Mouse (Mus musculus) stomach, postnatal 0 days (tissue): ENCODE measurements around the gene Zbed6. TPM values are rescaled to one million over a fixed set of nuclear protein-coding genes. Genes with fewer than 3 reads are reported as not detected.
"Not testable (repeated sequence)": the region's sequence is repeated elsewhere in the genome, so short reads cannot be mapped to it uniquely, and the experiment has no call there.

Source experiments
- ATAC-seq: fragments of 200-750 bp; cut with Nextera tagmentation; 2 replicates; pipeline ENCODE4 v1.8.0; 2017; ENCODE audit not compliant: low FRiP score, low TSS enrichment
- DNase-seq: peaks from one replicate; pipeline ENCODE4 v3.0.0-alpha.2; 2016; ENCODE audit warnings: low spot score
- H3K27ac ChIP-seq: fragments of 300-500 bp; sonication (generic); replicated peaks from 2 replicates; pipeline ENCODE4 v1.5.1; 2014; ENCODE audit warnings: mild to moderate bottlenecking, control low read depth
- H3K27me3 ChIP-seq: fragments of 300-500 bp; sonication (generic); 2 replicates; pipeline ENCODE4 v1.6.1; 2014; ENCODE audit warnings: low read length; ENCODE audit not compliant: control insufficient read depth, insufficient read depth
- H3K36me3 ChIP-seq: fragments of 300-500 bp; sonication (generic); 2 replicates; pipeline ENCODE4 v1.6.1; 2014; ENCODE audit warnings: low read length, mixed read lengths; ENCODE audit not compliant: control insufficient read depth, insufficient read depth
- H3K4me1 ChIP-seq: fragments of 300-500 bp; sonication (generic); replicated peaks from 2 replicates; pipeline ENCODE4 v1.6.1; 2014; ENCODE audit warnings: antibody characterized with exemption; ENCODE audit not compliant: control insufficient read depth, insufficient read depth
- H3K4me2 ChIP-seq: fragments of 300-500 bp; sonication (generic); replicated peaks from 2 replicates; pipeline ENCODE4 v1.6.1; 2014; ENCODE audit warnings: low read depth, mild to moderate bottlenecking, control low read depth, moderate library complexity
- H3K4me3 ChIP-seq: fragments of 300-500 bp; sonication (generic); 2 replicates; pipeline ENCODE4 v1.5.1; 2014; ENCODE audit warnings: low read depth, low read length, control low read depth
- H3K9ac ChIP-seq: fragments of 300-500 bp; sonication (generic); 2 replicates; pipeline ENCODE4 v1.6.1; 2014; ENCODE audit warnings: mild to moderate bottlenecking, low read length, control low read depth, mixed read lengths
- H3K9me3 ChIP-seq: fragments of 300-500 bp; sonication (generic); 2 replicates; pipeline ENCODE4 v1.6.1; 2016; ENCODE audit warnings: low read length; ENCODE audit not compliant: control insufficient read depth
- CTCF ChIP-seq: IDR thresholded peaks from 2 replicates; pipeline ENCODE4 v1.5.1; 2016; ENCODE audit warnings: antibody characterized with exemption, low read depth, mild to moderate bottlenecking, moderate library complexity
- EP300 ChIP-seq: optimal IDR thresholded peaks from 2 replicates; pipeline ENCODE3; 2016; ENCODE audit warnings: antibody characterized with exemption
- WGBS: fragments of 180-500 bp; shearing (Covaris S2); extraction: QIAGEN DNeasy Blood & Tissue Kit; methylation state at CpG from one replicate; pipeline ENCODE4 v1.1.7; 2014; 5-methylcytosine and 5-hydroxymethylcytosine counted together
- polyA plus RNA-seq: library from polyadenylated mRNA; unstranded; fragments of >200 nt; fragmentation: Nextera tagmentation; extraction: Ambion mirVana; gene quantifications from 2 replicates; pipeline ENCODE4 v1.2.1, GENCODE M21; 2015

Zbed6 gene
- polyA plus RNA-seq, 1 experiment from 2014 or later, result not detected

DNA sequence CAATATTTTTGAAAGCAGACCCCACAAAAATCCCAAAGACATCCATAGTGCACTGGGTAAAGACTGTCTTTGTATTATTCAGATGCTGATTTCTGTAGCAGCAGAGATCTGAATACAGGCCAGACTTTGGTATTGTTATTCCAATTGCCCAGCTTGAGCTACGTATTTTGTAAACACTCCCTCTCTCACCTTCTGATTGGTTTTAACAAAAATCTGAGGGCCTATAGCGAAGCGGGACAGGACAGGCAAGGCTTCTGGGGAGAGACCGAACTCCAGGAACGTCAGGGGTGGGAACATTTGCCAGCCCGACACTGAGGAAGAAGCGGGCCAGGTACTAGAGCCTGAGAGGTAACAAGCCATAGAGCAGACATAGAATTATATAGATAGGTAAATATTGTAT lies 7.0 kb upstream of the Zbed6 start:
- H3K9ac ChIP-seq, result no peak overlapping the region
- H3K27me3 ChIP-seq, result no peaks in the 10 kb centered on the region
- H3K4me2 ChIP-seq, result no peak overlapping the region
- H3K4me1 ChIP-seq, result no peaks in the 10 kb centered on the region
- no peak overlapping the region for H3K27ac ChIP-seq
- 65% methylated on average over 7 of the region's 7 CpGs for WGBS
- DNase-seq (no peak), ATAC-seq (no peak)
- no peaks in the 10 kb centered on the region for H3K9me3 ChIP-seq
- H3K4me3 ChIP-seq, result no peak overlapping the region
- no peaks in the 10 kb centered on the region for H3K36me3 ChIP-seq
- TF ChIP-seq EP300 (no peak), CTCF (no peak)

DNA sequence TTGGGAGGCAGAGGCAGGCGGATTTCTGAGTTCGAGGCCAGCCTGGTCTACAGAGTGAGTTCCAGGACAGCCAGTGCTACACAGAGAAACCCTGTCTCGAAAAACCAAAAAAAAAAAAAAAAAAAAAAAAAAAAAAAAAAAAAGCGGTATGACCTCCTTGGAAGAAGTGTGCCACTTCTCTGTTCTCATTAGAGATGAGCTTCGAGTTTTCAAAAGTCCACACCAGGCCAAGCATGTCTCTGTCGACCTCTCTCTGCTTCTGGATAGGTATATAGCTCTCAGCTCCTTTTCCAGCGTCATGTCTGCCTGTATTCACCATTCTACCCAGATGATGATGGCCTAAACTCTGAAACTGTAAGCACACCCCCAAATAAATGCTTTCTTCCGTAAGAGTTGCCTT lies 5.0 kb upstream of the Zbed6 start:
- DNase-seq, ATAC-seq, H3K9me3 ChIP-seq, H3K9ac ChIP-seq, H3K4me2 ChIP-seq, H3K27me3 ChIP-seq, H3K4me1 ChIP-seq, H3K27ac ChIP-seq, H3K4me3 ChIP-seq, H3K36me3 ChIP-seq: not testable (repeated sequence)
- WGBS, result 86% methylated on average over 6 of the region's 8 CpGs

DNA sequence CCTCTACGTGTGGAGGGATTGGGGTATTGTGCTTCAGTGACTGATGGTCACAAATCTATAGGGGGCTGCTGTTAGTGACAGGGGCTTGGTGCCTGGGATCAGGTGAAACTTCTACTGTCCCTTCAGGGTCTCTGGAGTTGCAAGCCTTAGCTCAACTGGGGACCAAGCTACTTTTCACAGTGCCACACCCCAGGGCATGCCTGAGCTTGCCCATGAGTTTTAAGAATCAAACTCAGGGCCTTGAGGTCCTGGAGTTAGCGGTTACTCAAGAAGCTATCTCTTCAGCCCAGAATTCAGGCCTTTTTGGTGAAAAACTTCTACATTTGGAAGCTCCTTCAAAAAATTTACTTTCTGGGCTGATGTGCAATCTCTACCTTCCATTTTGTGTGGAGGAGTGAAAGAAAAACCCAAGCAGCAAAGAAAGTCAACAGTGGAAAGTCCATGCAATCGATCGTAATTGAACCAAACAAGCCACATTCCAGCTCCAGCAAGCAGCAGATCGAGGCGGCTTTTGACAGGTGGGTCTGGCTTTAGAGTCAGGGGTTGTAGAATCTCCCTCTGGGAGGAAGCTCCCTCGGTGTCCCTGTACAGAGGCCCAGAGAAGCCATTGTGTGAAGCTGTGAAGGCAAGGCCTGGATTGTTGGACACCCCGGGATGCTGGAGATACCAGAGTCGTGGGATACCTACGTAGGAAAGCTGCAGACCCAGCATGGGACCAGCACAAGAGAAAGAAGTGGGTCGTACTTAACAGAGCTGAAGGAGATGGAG lies 3.7 kb upstream of the Zbed6 start:
- H3K4me3 ChIP-seq, result no peak overlapping the region
- 0 out of 2 replicates have a peak, but pooled peaks cover 3% of the 10 kb centered on the region for H3K4me1 ChIP-seq
- no peak overlapping the region for H3K9ac ChIP-seq
- H3K9me3 ChIP-seq, result no peaks in the 10 kb centered on the region
- no peaks in the 10 kb centered on the region for H3K36me3 ChIP-seq
- DNase-seq (no peak), ATAC-seq (no peak)
- H3K27ac ChIP-seq, result peak overlapping the region; percentile 56
- H3K27me3 ChIP-seq, result no peaks in the 10 kb centered on the region
- no peak overlapping the region for H3K4me2 ChIP-seq
- TF ChIP-seq CTCF (no peak), EP300 (no peak)
- WGBS, result 67% methylated on average over 11 of the region's 11 CpGs

DNA sequence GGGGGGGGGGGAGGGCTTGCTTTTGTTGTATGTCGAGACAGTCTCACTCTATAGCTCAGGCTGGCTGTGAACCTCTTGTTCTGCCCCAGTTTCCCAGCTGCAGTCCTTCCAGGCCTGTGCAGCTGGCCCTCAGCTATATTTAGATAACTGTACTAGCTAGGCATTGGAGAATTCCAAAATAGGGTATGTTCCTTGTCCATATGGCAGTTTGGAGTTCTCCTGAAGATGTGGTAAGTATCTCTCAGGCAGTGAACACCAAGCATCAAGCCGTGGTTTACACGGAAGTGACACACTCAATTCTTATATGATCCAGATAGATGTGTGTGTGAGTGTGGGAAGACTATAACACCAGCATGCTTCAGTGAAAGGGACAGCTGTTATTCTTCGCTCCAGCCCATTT lies 2.7 kb upstream of the Zbed6 start:
- ATAC-seq (no peak), DNase-seq (no peak)
- Histone ChIP-seq H3K27ac (peak overlapping the region; percentile 20), H3K4me2 (no peak overlapping the region), H3K9me3 (no peaks in the 10 kb centered on the region), H3K4me1 (0 out of 2 replicates have a peak, but pooled peaks cover 3% of the 10 kb centered on the region), H3K36me3 (peaks cover under 1% of the 10 kb centered on the region; the same call in 1 of the 2 replicates), H3K9ac (no peak overlapping the region), H3K27me3 (no peaks in the 10 kb centered on the region), H3K4me3 (no peak overlapping the region)
- 34% methylated on average over 4 of the region's 4 CpGs for WGBS
- TF ChIP-seq CTCF, result no peak
- TF ChIP-seq EP300, result no peak

DNA sequence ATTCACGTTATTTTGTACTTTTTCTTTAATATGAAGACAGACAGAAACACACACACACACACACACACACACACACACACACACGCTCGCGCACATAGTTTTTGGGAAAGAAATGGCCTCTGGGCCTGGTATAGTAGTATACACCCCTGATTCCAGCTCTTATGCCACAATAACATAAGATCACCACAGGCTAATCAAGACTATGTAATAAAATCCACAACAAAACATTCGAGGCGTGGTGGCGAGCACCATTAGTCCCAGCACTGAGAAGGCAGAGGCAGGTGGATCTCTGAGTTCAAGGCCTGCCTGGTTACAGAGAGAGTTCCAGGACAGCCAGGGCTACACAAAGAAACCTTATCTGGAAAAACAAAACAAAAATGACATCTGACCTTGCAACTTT lies 2.3 kb upstream of the Zbed6 start:
- TF ChIP-seq EP300 (no peak), CTCF (no peak)
- Histone ChIP-seq H3K4me2 (no peak overlapping the region), H3K4me3 (no peak overlapping the region), H3K27ac (peak overlapping the region; percentile 20; the same call in 1 of the 2 replicates), H3K4me1 (0 out of 2 replicates have a peak, but pooled peaks cover 3% of the 10 kb centered on the region), H3K36me3 (peaks cover 2% of the 10 kb centered on the region; the same call in 1 of the 2 replicates), H3K27me3 (no peaks in the 10 kb centered on the region), H3K9me3 (no peaks in the 10 kb centered on the region), H3K9ac (no peak overlapping the region)
- no peak for DNase-seq
- ATAC-seq, result no peak
- WGBS, result 95% methylated on average over 7 of the region's 7 CpGs

DNA sequence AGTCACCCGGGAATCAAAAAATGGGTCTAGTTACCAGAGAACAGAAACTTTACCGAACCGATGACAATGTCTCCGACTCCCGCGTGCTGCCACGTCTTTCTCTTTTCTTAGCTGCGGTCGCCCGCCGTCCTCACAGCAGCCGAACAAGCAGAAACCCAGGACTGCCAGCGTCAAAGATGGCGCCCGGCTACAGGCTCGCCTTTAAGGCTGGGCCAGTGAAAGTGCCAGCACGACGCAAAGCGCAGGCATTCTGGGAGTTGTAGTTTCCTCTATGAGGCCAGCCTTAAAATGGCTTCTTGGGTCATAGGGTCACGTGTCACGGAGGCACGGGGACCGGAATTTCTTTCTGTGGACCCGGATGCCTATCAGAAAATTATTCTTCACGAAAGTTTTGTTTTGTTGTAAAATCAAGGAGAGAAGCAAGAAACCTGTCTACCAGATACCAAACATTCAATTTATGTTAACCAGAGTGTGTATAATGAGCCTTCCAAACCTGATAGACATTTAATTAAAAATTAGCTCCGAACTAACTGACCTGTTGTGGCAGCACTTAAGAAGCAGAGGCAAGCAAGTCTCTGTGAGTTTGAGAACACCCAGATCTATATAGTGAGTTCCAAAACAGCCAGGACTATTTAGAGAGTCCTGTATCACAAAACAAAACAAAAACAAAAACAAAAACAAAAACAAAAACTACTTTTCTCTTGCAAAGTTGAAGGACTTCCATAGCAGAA lies 683 bp upstream of the Zbed6 start, which contains the start of gene Gm38394:
Gene Gm38394, minus strand, starts transcription at position 116 of the 731 bp plus-strand sequence.
- Histone ChIP-seq H3K9ac (peak within 1 kb of the TSS; percentile 91), H3K27ac (peak within 1 kb of the TSS; percentile 95), H3K36me3 (peaks cover 2% of the 10 kb centered on the region; the same call in 1 of the 2 replicates), H3K27me3 (no peaks in the 10 kb centered on the region), H3K9me3 (no peaks in the 10 kb centered on the region), H3K4me3 (peak within 1 kb of the TSS; percentile 77), H3K4me1 (0 out of 2 replicates have a peak, but pooled peaks cover 3% of the 10 kb centered on the region), H3K4me2 (peak within 1 kb of the TSS; percentile 53)
- TF ChIP-seq CTCF (no peak), EP300 (no peak)
- WGBS, result 2% methylated on average over 26 of the region's 26 CpGs
- DNase-seq, result peak; percentile 93
- ATAC-seq, result peak; percentile 98
